Mouse (Mus musculus) cerebellum, adult (tissue): ENCODE results near the gene Rnf220.

Source experiments
- ATAC-seq: cut with Nextera tagmentation; 2 replicates; pipeline ENCODE4 v1.9.2; 2017; ENCODE audit warnings: mild to moderate bottlenecking, moderate library complexity, mixed read lengths; ENCODE audit not compliant: insufficient number of reproducible peaks, low FRiP score, low TSS enrichment

Rnf220 gene

DNA sequence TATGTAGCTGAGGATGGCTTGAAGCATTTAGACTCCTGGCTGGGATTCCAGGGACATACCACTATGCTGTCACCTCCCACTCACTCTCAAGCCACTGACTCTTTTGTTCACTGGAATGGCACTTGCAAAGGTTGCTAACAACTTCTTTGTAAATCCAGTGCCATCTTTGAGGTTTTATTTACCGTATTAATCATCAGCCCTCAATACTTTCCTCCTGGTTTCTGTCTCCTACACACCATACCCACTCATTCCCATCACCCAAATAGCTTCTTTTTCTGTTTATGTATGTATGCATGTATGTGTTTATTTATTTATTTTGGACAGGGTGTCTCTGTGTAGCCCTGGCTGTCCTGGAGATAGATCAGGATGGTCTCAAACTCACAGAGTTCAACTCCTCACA lies 245.9 kb downstream of the Rnf220 start:
- no peak for ATAC-seq

DNA sequence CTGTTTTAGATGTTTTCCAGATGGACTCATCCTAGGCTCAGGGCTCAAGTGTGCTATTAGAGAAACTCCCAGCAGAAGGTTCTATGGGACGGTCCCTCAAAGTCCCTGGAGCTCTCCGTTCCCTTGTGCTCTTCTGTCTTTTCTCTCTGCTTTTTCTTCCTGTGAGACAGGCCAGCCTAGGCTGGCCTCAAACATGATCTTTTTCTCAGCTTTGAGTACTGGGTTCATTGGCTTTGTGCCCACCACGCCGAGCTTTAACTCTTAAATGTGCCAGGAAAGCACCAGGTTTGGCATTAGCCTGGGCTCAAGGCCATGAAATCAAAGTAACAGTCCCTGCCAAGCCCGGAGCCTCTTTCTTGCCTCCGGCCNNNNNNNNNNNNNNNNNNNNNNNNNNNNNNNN lies 256.0 kb downstream of the Rnf220 start:
- no peak for ATAC-seq

- ATAC-seq = no peak
Measured at GRCm38 (mm10) chr4:117239153-117239552, 257.7 kb downstream of the Rnf220 start.

- ATAC-seq = no peak
Measured at GRCm38 (mm10) chr4:117235822-117236221, 261.0 kb downstream of the Rnf220 start.

DNA sequence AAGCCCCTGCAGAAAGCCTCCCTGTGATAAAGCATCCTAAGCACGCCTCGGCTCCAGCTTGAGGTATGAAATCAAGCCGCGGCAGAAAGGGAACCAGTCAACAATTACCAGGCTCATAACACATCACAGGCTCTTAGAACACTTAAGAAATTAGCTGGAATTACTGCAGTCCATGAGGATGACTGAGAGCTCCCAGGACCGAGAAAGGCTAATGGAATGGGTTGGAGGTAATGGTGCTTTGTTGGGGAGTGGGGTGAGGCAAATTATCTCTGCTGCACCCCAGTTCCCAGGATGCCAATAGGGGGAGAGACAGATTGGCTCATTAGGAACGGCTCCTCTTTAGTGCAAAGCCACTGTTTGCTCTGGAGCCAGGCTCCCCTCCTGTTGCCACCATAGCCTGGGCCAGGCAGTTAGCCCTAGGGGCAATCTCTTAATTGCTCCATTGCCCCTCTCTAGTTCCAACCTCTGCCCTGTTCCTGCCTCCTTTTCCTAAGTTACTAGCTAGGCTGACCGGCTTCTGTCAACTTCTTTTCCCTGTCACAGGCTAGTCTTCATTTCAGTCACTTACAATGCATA lies 262.6 kb downstream of the Rnf220 start:
- no peak for ATAC-seq

- no peak for ATAC-seq
Measured at GRCm38 (mm10) chr4:117231208-117231607, 265.6 kb downstream of the Rnf220 start.

DNA sequence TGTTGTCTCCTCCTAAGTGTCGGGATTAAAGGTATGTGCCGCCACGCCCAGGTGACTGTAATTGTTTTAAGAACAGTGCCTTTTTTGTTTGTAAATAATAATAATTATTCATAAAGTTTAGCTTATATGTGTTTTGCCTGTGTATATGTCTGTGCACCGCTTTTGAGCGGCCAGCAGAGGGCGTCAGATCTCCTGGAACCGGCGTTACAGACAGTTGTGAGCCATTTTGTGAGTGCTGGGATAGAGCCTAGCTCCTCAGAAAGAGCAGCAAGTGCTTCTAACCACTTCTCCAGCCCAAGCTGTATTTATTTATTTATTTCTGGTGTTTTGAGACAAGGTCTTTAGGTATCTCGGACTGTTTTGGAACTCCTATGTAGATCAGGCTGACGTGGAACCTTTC lies 266.5 kb downstream of the Rnf220 start:
- ATAC-seq = no peak

GRCm38 (mm10) chr4:117229590-117229989 lies 267.3 kb downstream of the Rnf220 start:
- ATAC-seq = no peak

- no peak for ATAC-seq
Measured at GRCm38 (mm10) chr4:117225250-117225649, 271.6 kb downstream of the Rnf220 start.

DNA sequence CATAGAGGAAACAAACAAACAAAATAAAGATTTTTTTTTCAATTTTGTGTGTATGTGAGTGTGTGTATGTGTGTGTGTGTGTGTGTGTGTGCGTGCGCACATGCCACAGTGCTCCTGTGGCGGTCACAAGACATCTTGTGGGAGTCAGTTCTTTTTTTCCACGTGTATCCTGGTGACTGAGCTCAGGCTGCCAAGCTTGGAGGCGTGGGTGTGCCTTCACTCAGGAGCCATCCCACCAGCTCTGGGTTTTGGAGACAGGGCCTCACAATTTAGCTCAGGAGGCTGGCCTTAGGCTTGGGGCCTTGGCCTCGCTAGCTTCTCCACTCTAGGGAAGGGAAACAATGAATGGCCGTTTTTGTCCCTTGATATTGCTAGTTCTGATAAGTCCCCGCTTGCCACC lies 272.7 kb downstream of the Rnf220 start:
- no peak for ATAC-seq

DNA sequence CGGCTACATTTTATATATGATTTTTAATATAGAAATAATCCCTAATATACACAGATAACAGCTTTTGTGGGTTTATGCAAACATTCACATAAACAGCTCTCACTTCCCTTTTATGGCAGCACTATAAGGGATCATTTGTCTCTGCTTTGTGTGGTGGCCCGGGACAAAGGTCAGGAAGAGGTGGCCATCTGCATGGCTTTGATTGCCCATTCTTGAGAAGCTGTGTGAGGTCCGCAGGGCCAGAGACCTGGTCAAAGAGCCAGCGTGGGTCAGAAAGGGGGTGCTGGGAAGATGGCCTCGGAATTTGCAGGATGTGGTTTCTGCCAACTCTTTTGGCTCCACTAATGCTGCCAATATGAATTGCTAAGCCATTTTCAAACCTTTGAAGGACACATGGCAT lies 273.9 kb downstream of the Rnf220 start:
- no peak for ATAC-seq

DNA sequence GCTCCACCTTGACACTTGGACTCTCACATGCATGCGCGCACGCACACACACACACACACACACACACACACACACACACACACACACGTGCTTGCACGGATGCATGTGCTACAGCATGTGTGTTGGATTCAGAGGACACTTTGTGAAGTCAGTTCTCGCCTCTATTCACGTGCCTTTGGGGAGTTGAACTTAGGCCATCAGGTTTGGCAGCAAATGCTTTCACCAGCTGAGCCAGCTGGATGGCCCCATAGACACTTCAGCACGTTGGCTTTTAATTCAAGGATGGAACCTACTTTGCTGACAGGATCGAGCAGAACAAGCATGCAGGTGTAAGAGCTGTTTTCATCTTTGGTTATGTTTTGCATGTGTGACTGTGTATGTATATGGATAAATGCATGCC lies 275.0 kb downstream of the Rnf220 start:
- no peak for ATAC-seq
